13 mouse cellular contexts compared by ENCODE assay signal in the genomic region with DNA sequence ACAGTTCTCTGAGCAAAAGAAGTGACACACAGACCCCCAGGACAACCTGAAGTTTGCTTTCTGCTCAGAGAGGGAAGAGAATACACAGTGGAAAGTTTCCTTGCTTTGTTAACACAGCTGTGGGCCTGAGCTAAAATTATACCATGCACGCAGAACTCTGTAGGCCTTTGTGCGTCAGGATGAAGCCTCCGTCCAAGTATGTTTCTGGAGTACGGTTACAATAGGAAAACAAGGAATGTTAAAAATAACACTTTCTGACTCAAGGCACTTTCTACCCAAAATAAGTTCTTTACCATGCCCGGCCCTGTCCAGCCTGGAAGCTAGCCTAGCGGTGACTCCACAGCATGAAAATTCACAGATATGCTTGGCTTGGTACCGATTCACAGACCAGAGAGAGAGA.
DNase-seq lines count a peak whose midpoint lies in the region; ATAC-seq and TF ChIP-seq lines count a peak whose summit lies in the region.
"Had no signal": no experiment of that assay in that cellular context is flagged by ENCODE, and none has a peak within 500 bp of the region (broad histone marks: within the 10 kb centered on the region; RNA-seq: fewer than 3 reads in every experiment).

No protein-coding gene starts in this region.

- H3K79me2 ChIP-seq in CH12.LX (replicated peaks; ENCODE audit: control insufficient read depth, extremely low read depth, insufficient read depth, poor library complexity, severe bottlenecking), result no peaks in the 10 kb centered on the region

- 0 out of 2 replicates have a peak overlapping the region, but pooled peaks have one; percentile 30 for H3K27ac ChIP-seq in hindbrain, embryonic 10.5 days
- no peak overlapping the region for H3K27ac ChIP-seq in hindbrain, postnatal 0 days
- no peak overlapping the region for H3K27ac ChIP-seq in CH12.LX (ENCODE audit: insufficient read depth, low read depth)
- H3K27ac ChIP-seq in embryonic facial prominence, embryonic 12.5 days, result peak overlapping the region; percentile 69

- intact Hi-C loops in left cerebral cortex, postnatal 25 days (cut with DNase I), result loop anchor here (5.0 kb wide), 1 partner anchor 88 kb away; no protein-coding TSS in a partner anchor

- no peaks in the 10 kb centered on the region for H3K9me3 ChIP-seq in hindbrain, embryonic 10.5 days
- no peaks in the 10 kb centered on the region for H3K9me3 ChIP-seq in hindbrain, postnatal 0 days (ENCODE audit: low read length)
- H3K9me3 ChIP-seq in CH12.LX (replicated peaks; ENCODE audit: low read length), result no peaks in the 10 kb centered on the region
- no peaks in the 10 kb centered on the region for H3K9me3 ChIP-seq in embryonic facial prominence, embryonic 12.5 days

- no peak for DNase-seq in hindbrain, embryonic 10.5 days (ENCODE audit: low spot score)
- DNase-seq in hindbrain, postnatal 0 days (ENCODE audit: low spot score), result no peak
- no peak for DNase-seq in CH12.LX (ENCODE audit: extremely low read depth)
- peak; percentile 18 to 91 for DNase-seq in left cerebral cortex, postnatal 25 days (ENCODE audit: low spot score in 2 of 2)
- DNase-seq in spleen, adult 12 weeks (ENCODE audit: low spot score), result no peak
- no peak for DNase-seq in spleen, postnatal 36 days (ENCODE audit: low spot score in 2 of 2)
- no peak for DNase-seq in embryo, embryonic 9.5 days (ENCODE audit: extremely low spot score)
- DNase-seq: adrenal gland, adult 2 months; cerebellum, postnatal 36 days; gastrocnemius, postnatal 14 days; kidney, adult 9 months; lung, adult 18-20 months had no signal

- H3K27me3 ChIP-seq in hindbrain, embryonic 10.5 days (ENCODE audit: insufficient read depth, poor library complexity, severe bottlenecking), result no peaks in the 10 kb centered on the region
- no peaks in the 10 kb centered on the region for H3K27me3 ChIP-seq in hindbrain, postnatal 0 days (ENCODE audit: insufficient read depth, low read length)
- peaks cover 6% of the 10 kb centered on the region for H3K27me3 ChIP-seq in CH12.LX (replicated peaks)
- no peaks in the 10 kb centered on the region for H3K27me3 ChIP-seq in embryonic facial prominence, embryonic 12.5 days

- H3K36me3 ChIP-seq in hindbrain, embryonic 10.5 days, result no peaks in the 10 kb centered on the region
- H3K36me3 ChIP-seq in hindbrain, postnatal 0 days (ENCODE audit: insufficient read depth, low read length), result no peaks in the 10 kb centered on the region
- no peaks in the 10 kb centered on the region for H3K36me3 ChIP-seq in CH12.LX (replicated peaks in 1 of 2; ENCODE audit: control insufficient read depth in 1 of 2, insufficient read depth in 1 of 2, low read length in 1 of 2)
- no peaks in the 10 kb centered on the region for H3K36me3 ChIP-seq in embryonic facial prominence, embryonic 12.5 days

- H3K4me3 ChIP-seq in hindbrain, embryonic 10.5 days, result no peak overlapping the region
- H3K4me3 ChIP-seq in hindbrain, postnatal 0 days (ENCODE audit: low read length), result no peak overlapping the region
- no peak overlapping the region for H3K4me3 ChIP-seq in CH12.LX (replicated peaks in 1 of 3; ENCODE audit: low read depth in 2 of 3, low read length in 2 of 3, poor library complexity in 1 of 3)
- H3K4me3 ChIP-seq in embryonic facial prominence, embryonic 12.5 days, result no peak overlapping the region

- peaks cover 5% of the 10 kb centered on the region; the same call in 1 of the 2 replicates for H3K4me1 ChIP-seq in hindbrain, embryonic 10.5 days (replicated peaks)
- H3K4me1 ChIP-seq in hindbrain, postnatal 0 days (ENCODE audit: insufficient read depth, low read length), result no peaks in the 10 kb centered on the region
- H3K4me1 ChIP-seq in CH12.LX (ENCODE audit: control insufficient read depth in 1 of 2, insufficient read depth in 2 of 2), result peaks cover 25 to 51% of the 10 kb centered on the region in 2 experiments
- H3K4me1 ChIP-seq in embryonic facial prominence, embryonic 12.5 days, result peaks cover 13% of the 10 kb centered on the region

- TF ChIP-seq RAD21 in CH12.LX (IDR thresholded peaks at IDR 0.05; ENCODE audit: low read depth, low read length), result no peak

- in situ Hi-C loops in CH12.LX (cut with MboI; ENCODE audit: low pct_ligation_motif_present, low pct_unique_long_range_greater_than_20kb, low sequenced_read_pairs), result no loop called here

- 76% methylated on average over 7 of the region's 7 CpGs for WGBS in hindbrain, embryonic 10.5 days
- 77% methylated on average over 7 of the region's 7 CpGs for WGBS in hindbrain, postnatal 0 days
- WGBS in embryonic facial prominence, embryonic 12.5 days, result 42% methylated on average over 7 of the region's 7 CpGs

- no peak overlapping the region for H3K4me2 ChIP-seq in hindbrain, postnatal 0 days (ENCODE audit: low read depth, low read length)
- H3K4me2 ChIP-seq in CH12.LX (ENCODE audit: insufficient read depth, low read depth, poor library complexity, severe bottlenecking), result no peak overlapping the region
- no peak overlapping the region for H3K4me2 ChIP-seq in embryonic facial prominence, embryonic 12.5 days (replicated peaks)

- no peak for TF ChIP-seq POLR2A in CH12.LX (IDR thresholded peaks at IDR 0.05; ENCODE audit: low read depth, low read length)

- H3K9ac ChIP-seq in hindbrain, postnatal 0 days (replicated peaks; ENCODE audit: low read length), result no peak overlapping the region
- H3K9ac ChIP-seq in CH12.LX (ENCODE audit: insufficient read depth, low read depth), result no peak overlapping the region
- H3K9ac ChIP-seq in embryonic facial prominence, embryonic 12.5 days, result no peak overlapping the region

- no peak for TF ChIP-seq CTCF in hindbrain, postnatal 0 days (IDR thresholded peaks at IDR 0.05; ENCODE audit: low read depth)
- TF ChIP-seq CTCF in CH12.LX (conservative IDR thresholded peaks at IDR 0.05 in 1 of 2, IDR thresholded peaks at IDR 0.05 in 1 of 2; ENCODE audit: low read depth in 2 of 2, low read length in 2 of 2), result no peak

- no peak for TF ChIP-seq EP300 in CH12.LX (IDR thresholded peaks at IDR 0.05; ENCODE audit: low read length)

- no peak for ATAC-seq in hindbrain, postnatal 0 days
- no peak for ATAC-seq in embryonic facial prominence, embryonic 12.5 days (ENCODE audit: insufficient number of reproducible peaks, insufficient read depth, low FRiP score, low TSS enrichment)

- dilution Hi-C loops in CH12.LX (cut with MboI; ENCODE audit: extremely low pct_ligation_motif_present, extremely low pct_unique_long_range_greater_than_20kb, low sequenced_read_pairs), result no loop called here

TF ChIP-seq in CH12.LX, 34 proteins besides CTCF, POLR2A, EP300 and RAD21:
- TF ChIP-seq IRF4 (IDR thresholded peaks at IDR 0.05; ENCODE audit: low read depth, low read length) (no peak), TCF12 (IDR thresholded peaks at IDR 0.05; ENCODE audit: low read depth, low read length) (no peak), ZKSCAN1 (IDR thresholded peaks at IDR 0.05; ENCODE audit: borderline replicate concordance, low read depth, low read length) (no peak), MEF2A (IDR thresholded peaks at IDR 0.05; ENCODE audit: borderline replicate concordance, low read depth, low read length) (0 out of 2 replicates have a peak, but pooled peaks have one; percentile 34), MAFK (IDR thresholded peaks at IDR 0.05; ENCODE audit: insufficient replicate concordance, low read length) (no peak), USF1 (IDR thresholded peaks at IDR 0.05; ENCODE audit: low read depth, low read length) (no peak), MAZ (IDR thresholded peaks at IDR 0.05; ENCODE audit: low read depth, low read length) (no peak), CHD1 (IDR thresholded peaks at IDR 0.05; ENCODE audit: low read depth, low read length) (no peak), NRF1 (IDR thresholded peaks at IDR 0.05; ENCODE audit: low read depth, low read length) (no peak)

Comparison
In these comparisons a context has a peak if more than half of its experiments do, and no peak if none do; other contexts are left out.
1. H3K27ac ChIP-seq: peak in hindbrain, embryonic 10.5 days (single experiment) and embryonic facial prominence, embryonic 12.5 days (single experiment); none in hindbrain, postnatal 0 days (single experiment) and CH12.LX (single experiment).
2. DNase-seq: peak in left cerebral cortex, postnatal 25 days (2 of 2); none in hindbrain, embryonic 10.5 days (single experiment), hindbrain, postnatal 0 days (single experiment), CH12.LX (single experiment), spleen, adult 12 weeks (single experiment), spleen, postnatal 36 days (0 of 2) and embryo, embryonic 9.5 days (single experiment).